Mouse (Mus musculus): ENCODE data around the gene Ush2a.

Gene Ush2a

GRCm38 (mm10) chr1:188261903-188262682 is at the start of gene Ush2a:
Gene Ush2a, plus strand, starts transcription at chr1:188262023.
- no peak for DNase-seq

GRCm38 (mm10) chr1:188214885-188215611 is 46.8 kb upstream of the Ush2a start:
- DNase-seq = no peak

GRCm38 (mm10) chr1:188221226-188221792 is 40.5 kb upstream of the Ush2a start:
- DNase-seq = no peak

GRCm38 (mm10) chr1:188233036-188233724 is 28.6 kb upstream of the Ush2a start:
- no peak for DNase-seq

- DNase-seq = no peak
Measured at GRCm38 (mm10) chr1:188238636-188239035, 23.2 kb upstream of the Ush2a start.

GRCm38 (mm10) chr1:188241766-188242165 is 20.1 kb upstream of the Ush2a start:
- no peak for DNase-seq

- no peak for DNase-seq
Measured at GRCm38 (mm10) chr1:188257500-188257899, 4.3 kb upstream of the Ush2a start.

GRCm38 (mm10) chr1:188260259-188261107 is 1.3 kb upstream of the Ush2a start:
- DNase-seq = no peak

- DNase-seq = no peak
Measured at GRCm38 (mm10) chr1:188267127-188267722, 5.4 kb downstream of the Ush2a start.

- no peak for DNase-seq
Measured at GRCm38 (mm10) chr1:188269071-188269470, 7.2 kb downstream of the Ush2a start.

- DNase-seq = no peak
Measured at GRCm38 (mm10) chr1:188313303-188313702, 51.5 kb downstream of the Ush2a start.

- no peak for DNase-seq
Measured at GRCm38 (mm10) chr1:188316574-188316973, 54.8 kb downstream of the Ush2a start.

GRCm38 (mm10) chr1:188320204-188320603 is 58.4 kb downstream of the Ush2a start:
- no peak for DNase-seq

- DNase-seq = no peak
Measured at GRCm38 (mm10) chr1:188321534-188321933, 59.7 kb downstream of the Ush2a start.

GRCm38 (mm10) chr1:188330406-188330805 is 68.6 kb downstream of the Ush2a start:
- DNase-seq = no peak

- DNase-seq = no peak
Measured at GRCm38 (mm10) chr1:188333936-188334335, 72.1 kb downstream of the Ush2a start.

GRCm38 (mm10) chr1:188347762-188348161 is 85.9 kb downstream of the Ush2a start:
- no peak for DNase-seq

- no peak for DNase-seq
Measured at GRCm38 (mm10) chr1:188354726-188355125, 92.9 kb downstream of the Ush2a start.

GRCm38 (mm10) chr1:188363548-188363947 is 101.7 kb downstream of the Ush2a start:
- DNase-seq = no peak

- no peak for DNase-seq
Measured at GRCm38 (mm10) chr1:188385180-188385579, 123.4 kb downstream of the Ush2a start.

- DNase-seq = no peak
Measured at GRCm38 (mm10) chr1:188385733-188386261, 124.0 kb downstream of the Ush2a start.

- DNase-seq = no peak
Measured at GRCm38 (mm10) chr1:188387321-188387720, 125.5 kb downstream of the Ush2a start.
